9 mouse cellular contexts compared by ENCODE assay signal in the genomic region with DNA sequence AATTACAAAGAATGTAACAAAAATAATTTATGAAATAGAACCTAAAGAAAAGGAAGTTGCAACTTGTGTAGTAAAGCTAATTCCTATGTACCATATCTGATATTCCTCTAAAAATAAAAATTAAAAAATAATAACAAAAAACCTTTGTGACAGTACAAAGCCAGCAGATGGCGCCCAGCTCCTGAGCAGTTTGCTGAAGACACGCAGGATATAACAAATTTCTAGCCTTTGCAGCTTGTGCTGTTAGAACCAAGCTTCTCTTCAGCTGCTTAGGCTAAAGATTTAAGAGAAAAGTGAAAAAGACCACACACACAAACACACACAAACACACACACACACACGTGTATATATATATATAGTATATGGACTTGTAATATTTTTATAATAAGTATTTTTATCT.
A peak's percentile ranks its signal among the peaks of the same experiment; 100 is the strongest.
DNase-seq lines count a peak whose midpoint lies in the region; ATAC-seq and TF ChIP-seq lines count a peak whose summit lies in the region.
"Had no signal": no experiment of that assay in that cellular context is flagged by ENCODE, and none has a peak within 500 bp of the region (broad histone marks: within the 10 kb centered on the region; RNA-seq: fewer than 3 reads in every experiment).

No protein-coding gene starts in this region.

- no peak for ATAC-seq in neural tube, embryonic 11.5 days (ENCODE audit: insufficient read depth, low FRiP score, low TSS enrichment)
- no peak; the same call in 1 of the 2 replicates for ATAC-seq in neural tube, embryonic 15.5 days (ENCODE audit: low FRiP score)
- peak; percentile 71 for ATAC-seq in frontal cortex, adult (ENCODE audit: low TSS enrichment)
- no peak for ATAC-seq in limb, embryonic 14.5 days (ENCODE audit: low FRiP score, low read depth)
- no peak for ATAC-seq in CD4-positive, CD25-positive, alpha-beta regulatory T cell, adult 4 months

- no peak overlapping the region for H3K9ac ChIP-seq in neural tube, embryonic 11.5 days (ENCODE audit: low read length)
- H3K9ac ChIP-seq in neural tube, embryonic 15.5 days (replicated peaks), result no peak overlapping the region
- H3K9ac ChIP-seq in limb, embryonic 14.5 days (ENCODE audit: low read depth, low read length, severe bottlenecking), result no peak overlapping the region

- TF ChIP-seq POLR2A in limb, embryonic 14.5 days (IDR thresholded peaks at IDR 0.05; ENCODE audit: borderline replicate concordance, extremely low read depth, insufficient read depth, insufficient read length), result no peak

- DNase-seq in cerebellum, adult 8-10 months, result peak; percentile 21
- DNase-seq in cerebellum, adult 9-11 months, result no peak
- peak; percentile 49 for DNase-seq in neural tube, embryonic 11.5 days (ENCODE audit: low spot score)
- DNase-seq in limb, embryonic 14.5 days (ENCODE audit: low spot score), result peak; percentile 42
- no peak for DNase-seq in lung, postnatal 10 days

- no peaks in the 10 kb centered on the region for H3K27me3 ChIP-seq in neural tube, embryonic 11.5 days (ENCODE audit: control insufficient read depth, insufficient read depth, low read length)
- H3K27me3 ChIP-seq in neural tube, embryonic 15.5 days (replicated peaks), result no peaks in the 10 kb centered on the region
- no peaks in the 10 kb centered on the region for H3K27me3 ChIP-seq in limb, embryonic 14.5 days (ENCODE audit: control insufficient read depth, insufficient read depth, low read length)

- 22% methylated on average over 3 of the region's 3 CpGs for WGBS in neural tube, embryonic 11.5 days
- 24% methylated on average over 3 of the region's 3 CpGs for WGBS in neural tube, embryonic 15.5 days
- 17% methylated on average over 3 of the region's 3 CpGs for WGBS in limb, embryonic 14.5 days

- no peaks in the 10 kb centered on the region for H3K4me1 ChIP-seq in neural tube, embryonic 11.5 days (ENCODE audit: control insufficient read depth, insufficient read depth, low read length)
- H3K4me1 ChIP-seq in neural tube, embryonic 15.5 days, result peaks cover 4% of the 10 kb centered on the region
- H3K4me1 ChIP-seq in limb, embryonic 14.5 days (ENCODE audit: control insufficient read depth, insufficient read depth, low read length), result no peaks in the 10 kb centered on the region

- H3K4me3 ChIP-seq in neural tube, embryonic 11.5 days (ENCODE audit: low read depth, low read length), result no peak overlapping the region
- H3K4me3 ChIP-seq in neural tube, embryonic 15.5 days (replicated peaks), result no peak overlapping the region
- H3K4me3 ChIP-seq in limb, embryonic 14.5 days (replicated peaks; ENCODE audit: low read length), result no peak overlapping the region

- no peaks in the 10 kb centered on the region for H3K36me3 ChIP-seq in neural tube, embryonic 11.5 days (ENCODE audit: control insufficient read depth, insufficient read depth, low read length)
- H3K36me3 ChIP-seq in neural tube, embryonic 15.5 days, result no peaks in the 10 kb centered on the region
- no peaks in the 10 kb centered on the region for H3K36me3 ChIP-seq in limb, embryonic 14.5 days (ENCODE audit: control insufficient read depth, insufficient read depth, low read length)
- H3K36me3 ChIP-seq: G1E had no signal

- H3K4me2 ChIP-seq in neural tube, embryonic 11.5 days (ENCODE audit: low read depth), result no peak overlapping the region
- no peak overlapping the region for H3K4me2 ChIP-seq in neural tube, embryonic 15.5 days
- H3K4me2 ChIP-seq in limb, embryonic 14.5 days (replicated peaks; ENCODE audit: low read depth, low read length, severe bottlenecking), result no peak overlapping the region

- H3K27ac ChIP-seq in neural tube, embryonic 11.5 days (ENCODE audit: low read depth, low read length), result no peak overlapping the region
- no peak overlapping the region for H3K27ac ChIP-seq in neural tube, embryonic 15.5 days (replicated peaks)
- no peak overlapping the region for H3K27ac ChIP-seq in limb, embryonic 14.5 days (replicated peaks; ENCODE audit: low read depth, low read length)

- no peaks in the 10 kb centered on the region for H3K9me3 ChIP-seq in neural tube, embryonic 11.5 days (ENCODE audit: control insufficient read depth, low read length)
- no peaks in the 10 kb centered on the region for H3K9me3 ChIP-seq in neural tube, embryonic 15.5 days (replicated peaks)
- no peaks in the 10 kb centered on the region for H3K9me3 ChIP-seq in limb, embryonic 14.5 days (ENCODE audit: control insufficient read depth, low read length)
- H3K9me3 ChIP-seq: G1E had no signal

Comparison
In these comparisons a context has a peak if more than half of its experiments do, and no peak if none do; other contexts are left out.
1. DNase-seq: peak in cerebellum, adult 8-10 months (single experiment), neural tube, embryonic 11.5 days (single experiment) and limb, embryonic 14.5 days (single experiment); none in cerebellum, adult 9-11 months (single experiment) and lung, postnatal 10 days (single experiment).